Comparison of ENCODE assay signal across 8 mouse cellular contexts in the genomic region with DNA sequence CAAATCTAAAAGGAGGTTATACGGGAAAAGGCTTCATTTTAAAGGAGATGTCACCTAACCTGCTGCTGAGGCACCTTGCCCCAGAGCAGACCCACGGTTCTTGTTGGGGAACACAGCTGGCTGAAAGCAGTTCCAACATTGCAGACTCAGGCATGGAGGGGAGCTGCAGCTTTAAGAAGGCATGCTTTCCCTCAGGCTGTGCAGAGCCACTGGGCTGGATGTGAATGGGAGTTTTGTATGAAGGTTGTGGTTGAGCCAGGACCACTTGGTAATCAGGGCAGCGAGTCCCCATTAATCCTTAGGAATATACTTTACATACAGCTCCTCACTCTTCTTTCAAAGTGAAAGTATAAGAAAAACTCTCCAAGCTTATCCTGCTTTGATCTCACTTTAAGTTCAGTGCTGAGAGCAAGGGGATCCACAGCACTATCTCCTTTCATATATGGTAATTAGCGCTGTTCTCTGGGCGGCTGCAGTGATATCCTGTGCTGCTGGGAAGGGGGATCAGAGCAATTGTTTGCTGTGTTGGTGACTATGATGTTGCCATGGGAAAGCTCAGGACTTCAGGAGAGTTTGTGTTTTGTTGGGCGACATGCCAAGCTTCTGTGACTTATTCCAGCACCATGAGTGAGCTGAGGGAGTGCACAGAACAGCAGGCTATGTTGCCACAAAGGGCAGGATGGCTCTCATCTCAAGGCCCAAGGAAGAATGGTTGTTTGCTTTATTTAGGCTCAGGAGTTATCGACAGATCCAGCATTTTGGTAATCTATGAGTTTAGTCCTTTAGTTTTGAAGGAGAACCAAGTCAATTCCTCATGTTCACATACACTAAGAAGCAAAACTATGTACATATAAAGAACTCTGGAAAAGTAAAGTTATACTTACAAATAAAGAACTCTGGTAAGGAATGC. TPM values are rescaled to one million over a fixed set of nuclear protein-coding genes. Genes with fewer than 3 reads are reported as not detected.
DNase-seq lines count a peak whose midpoint lies in the region; ATAC-seq and TF ChIP-seq lines count a peak whose summit lies in the region.

No protein-coding gene starts in this region.

- TF ChIP-seq RAD21 in MEL (IDR thresholded peaks at IDR 0.05; ENCODE audit: low read depth, low read length), result no peak

- 40% methylated on average over 7 of the region's 7 CpGs for WGBS in cerebellum, adult 2 months
- WGBS in forebrain, embryonic 16.5 days, result 3% methylated on average over 7 of the region's 7 CpGs
- 23% methylated on average over 7 of the region's 7 CpGs for WGBS in lung, embryonic 14.5 days

- TF ChIP-seq EP300 in MEL (IDR thresholded peaks at IDR 0.05; ENCODE audit: low read depth in 1 of 2, low read length in 2 of 2), result no peak

- H3K4me3 ChIP-seq in MEL (ENCODE audit: control insufficient read depth in 1 of 2, insufficient read depth in 1 of 2, low read depth in 2 of 2, low read length in 2 of 2), result no peak overlapping the region
- no peak overlapping the region for H3K4me3 ChIP-seq in cerebellum, adult 2 months (replicated peaks; ENCODE audit: insufficient read depth, low read depth, low read length)
- H3K4me3 ChIP-seq in forebrain, embryonic 16.5 days (replicated peaks; ENCODE audit: low read length), result no peak overlapping the region
- H3K4me3 ChIP-seq in lung, embryonic 14.5 days (ENCODE audit: low read depth, low read length), result no peak overlapping the region; the same call in 1 of the 2 replicates

- TF ChIP-seq CTCF in MEL (IDR thresholded peaks at IDR 0.05 in 2 of 3, conservative IDR thresholded peaks at IDR 0.05 in 1 of 3; ENCODE audit: control insufficient read depth in 1 of 3, insufficient read depth in 1 of 3, low read depth in 2 of 3, low read length in 3 of 3, poor library complexity in 1 of 3, severe bottlenecking in 1 of 3), result no peak
- TF ChIP-seq CTCF in cerebellum, adult 2 months (IDR thresholded peaks at IDR 0.05; ENCODE audit: borderline replicate concordance, insufficient read depth, low read depth, low read length), result no peak
- no peak for TF ChIP-seq CTCF in lung, embryonic 14.5 days (IDR thresholded peaks at IDR 0.05; ENCODE audit: low read depth)

- intact Hi-C loops in heart, postnatal 36 days (cut with DNase I), result no loop called here

- no peaks in the 10 kb centered on the region for H3K36me3 ChIP-seq in MEL (ENCODE audit: control insufficient read depth in 1 of 2, insufficient read depth in 2 of 2, low read length in 2 of 2)
- H3K36me3 ChIP-seq in forebrain, embryonic 16.5 days (ENCODE audit: control insufficient read depth, insufficient read depth), result no peaks in the 10 kb centered on the region
- no peaks in the 10 kb centered on the region for H3K36me3 ChIP-seq in lung, embryonic 14.5 days (ENCODE audit: insufficient read depth)

- peak; percentile 32 for DNase-seq in MEL (ENCODE audit: low read depth, low spot score)
- peak; percentile 25 to 34 for DNase-seq in cerebellum, adult 2 months
- DNase-seq in heart, postnatal 36 days, result peak; percentile 74 to 75
- DNase-seq in kidney, postnatal 4 days, result peak; percentile 79 to 86
- peak; percentile 92 for DNase-seq in lung, embryonic 14.5 days
- peak; percentile 46 for DNase-seq in ovary, postnatal 14 days (ENCODE audit: low spot score)

- no peak overlapping the region for H3K9ac ChIP-seq in MEL (ENCODE audit: control insufficient read depth, low read depth, low read length, poor library complexity, severe bottlenecking)
- 0 out of 2 replicates have a peak overlapping the region, but pooled peaks have one; percentile 15 for H3K9ac ChIP-seq in forebrain, embryonic 16.5 days (replicated peaks; ENCODE audit: low read depth, low read length)
- peak overlapping the region; percentile 27; the same call in 1 of the 2 replicates for H3K9ac ChIP-seq in lung, embryonic 14.5 days

- H3K27me3 ChIP-seq in MEL (ENCODE audit: control insufficient read depth in 1 of 2, insufficient read depth in 2 of 2, low read length in 2 of 2), result no peaks in the 10 kb centered on the region
- no peaks in the 10 kb centered on the region; the same call in 1 of the 2 replicates for H3K27me3 ChIP-seq in cerebellum, adult 2 months (ENCODE audit: control insufficient read depth, insufficient read depth, low read length)
- no peaks in the 10 kb centered on the region for H3K27me3 ChIP-seq in forebrain, embryonic 16.5 days (replicated peaks; ENCODE audit: control insufficient read depth, insufficient read depth, low read length)
- H3K27me3 ChIP-seq in lung, embryonic 14.5 days (ENCODE audit: insufficient read depth, low read length), result no peaks in the 10 kb centered on the region

- no peaks in the 10 kb centered on the region for H3K9me3 ChIP-seq in MEL (replicated peaks; ENCODE audit: insufficient read depth, low read length)
- no peaks in the 10 kb centered on the region for H3K9me3 ChIP-seq in forebrain, embryonic 16.5 days (ENCODE audit: control insufficient read depth, low read length)
- no peaks in the 10 kb centered on the region for H3K9me3 ChIP-seq in lung, embryonic 14.5 days (ENCODE audit: low read depth, low read length)

- ATAC-seq in forebrain, embryonic 16.5 days, result peak; percentile 96
- peak; percentile 94 for ATAC-seq in lung, embryonic 14.5 days (ENCODE audit: insufficient read depth)
- no peak for ATAC-seq in monocyte, adult 5-6 weeks (replicated peaks; ENCODE audit: insufficient number of reproducible peaks, low FRiP score, low TSS enrichment, poor library complexity, severe bottlenecking)

- peak overlapping the region; percentile 30 for H3K4me2 ChIP-seq in forebrain, embryonic 16.5 days (ENCODE audit: low read length)
- H3K4me2 ChIP-seq in lung, embryonic 14.5 days, result peak overlapping the region; percentile 41

- no peaks in the 10 kb centered on the region for H3K79me2 ChIP-seq in MEL (ENCODE audit: control insufficient read depth, insufficient read depth, low read length, poor library complexity)

- 0 out of 4 replicates have a peak, but pooled peaks cover 0 to 2% of the 10 kb centered on the region in 2 experiments for H3K4me1 ChIP-seq in MEL (ENCODE audit: control insufficient read depth in 1 of 2, insufficient read depth in 2 of 2, low read length in 2 of 2)
- H3K4me1 ChIP-seq in cerebellum, adult 2 months (ENCODE audit: control insufficient read depth, insufficient read depth, low read length), result peaks cover 6% of the 10 kb centered on the region
- H3K4me1 ChIP-seq in forebrain, embryonic 16.5 days (replicated peaks; ENCODE audit: control insufficient read depth, insufficient read depth, low read length), result peaks cover 17% of the 10 kb centered on the region
- H3K4me1 ChIP-seq in lung, embryonic 14.5 days (ENCODE audit: insufficient read depth), result peaks cover 17% of the 10 kb centered on the region

- no peak for TF ChIP-seq POLR2A in MEL (IDR thresholded peaks at IDR 0.05; ENCODE audit: control insufficient read depth in 1 of 2, insufficient read depth in 1 of 2, low read depth in 1 of 2, low read length in 2 of 2, poor library complexity in 1 of 2)
- no peak for TF ChIP-seq POLR2A in cerebellum, adult 2 months (IDR thresholded peaks at IDR 0.05; ENCODE audit: borderline replicate concordance, insufficient read depth, low read length)

- H3K27ac ChIP-seq in MEL (ENCODE audit: control insufficient read depth, low read depth, low read length), result no peak overlapping the region
- H3K27ac ChIP-seq in cerebellum, adult 2 months (ENCODE audit: insufficient read depth, low read length), result peak overlapping the region; percentile 19; the same call in 1 of the 2 replicates
- peak overlapping the region; percentile 69 for H3K27ac ChIP-seq in forebrain, embryonic 16.5 days (ENCODE audit: low read length)
- peak overlapping the region; percentile 82 for H3K27ac ChIP-seq in lung, embryonic 14.5 days (ENCODE audit: low read depth)

TF ChIP-seq in MEL, 35 proteins besides CTCF, POLR2A, EP300 and RAD21:
- no peak for TF ChIP-seq CHD2 (IDR thresholded peaks at IDR 0.05; ENCODE audit: low read length)
- no peak for TF ChIP-seq UBTF (IDR thresholded peaks at IDR 0.05; ENCODE audit: borderline replicate concordance, insufficient read depth, low read depth, low read length)
- TF ChIP-seq ELF1 (IDR thresholded peaks at IDR 0.05; ENCODE audit: low read depth, low read length), result no peak
- no peak for TF ChIP-seq MEF2A (IDR thresholded peaks at IDR 0.05; ENCODE audit: extremely low read depth, insufficient replicate concordance, low read depth, low read length, poor library complexity, severe bottlenecking)
- no peak for TF ChIP-seq SIN3A (IDR thresholded peaks at IDR 0.05; ENCODE audit: low read length)
- TF ChIP-seq HCFC1 (IDR thresholded peaks at IDR 0.05; ENCODE audit: low read depth, low read length), result no peak
- TF ChIP-seq E2F4 (IDR thresholded peaks at IDR 0.05; ENCODE audit: borderline replicate concordance, low read depth, low read length), result no peak
- no peak for TF ChIP-seq MYC (IDR thresholded peaks at IDR 0.05; ENCODE audit: low read depth, low read length)
- no peak for TF ChIP-seq MAZ (IDR thresholded peaks at IDR 0.05; ENCODE audit: low read depth, low read length)
- TF ChIP-seq KAT2A (conservative IDR thresholded peaks at IDR 0.05; ENCODE audit: low read depth, low read length), result no peak
- TF ChIP-seq ZC3H11A (IDR thresholded peaks at IDR 0.05; ENCODE audit: low read depth, low read length), result no peak
- TF ChIP-seq MAX (IDR thresholded peaks at IDR 0.05; ENCODE audit: low read length), result no peak
- no peak for TF ChIP-seq POLR2AphosphoS2 (IDR thresholded peaks at IDR 0.05; ENCODE audit: low read length)
- TF ChIP-seq MXI1 (IDR thresholded peaks at IDR 0.05; ENCODE audit: low read depth, low read length), result no peak
- TF ChIP-seq ETS1 (IDR thresholded peaks at IDR 0.05; ENCODE audit: low read depth, low read length), result no peak
- no peak for TF ChIP-seq NRF1 (IDR thresholded peaks at IDR 0.05; ENCODE audit: insufficient read depth, low read depth, low read length, poor library complexity, severe bottlenecking)
- TF ChIP-seq MYB (IDR thresholded peaks at IDR 0.05; ENCODE audit: low read depth, low read length), result no peak
- no peak for TF ChIP-seq TBP (IDR thresholded peaks at IDR 0.05; ENCODE audit: low read depth, low read length)
- no peak for TF ChIP-seq POLR2AphosphoS5 (IDR thresholded peaks at IDR 0.05; ENCODE audit: borderline replicate concordance, low read depth, low read length)
- no peak for TF ChIP-seq ZNF384 (IDR thresholded peaks at IDR 0.05; ENCODE audit: low read depth, low read length)

RNA-seq across cellular contexts. Expression of gene Gm17571, which starts 21.3 kb away (rescaled TPM):
- not detected in 2 replicates for total RNA-seq in MEL (2012; rRNA removed)
- not detected for polyA plus RNA-seq in MEL (2012; ENCODE audit: insufficient read depth in 1 of 2, insufficient read length in 2 of 2, low read depth in 1 of 2, low replicate concordance in 2 of 2, missing spikeins in 1 of 2)
- polyA plus RNA-seq in cerebellum, adult 2 months (2012; rRNA removed), result not detected in 2 replicates
- polyA plus RNA-seq in forebrain, embryonic 16.5 days (2015; fragmentation: Nextera tagmentation; extraction: Ambion mirVana), result not detected in 2 replicates
- total RNA-seq in heart, postnatal 36 days (2021), result not detected
- not detected in 2 replicates for polyA plus RNA-seq in lung, embryonic 14.5 days (2014; fragmentation: Nextera tagmentation; extraction: Ambion mirVana)
- total RNA-seq in monocyte, adult 5-6 weeks (2017), result not detected in 3 replicates

Comparison
In these comparisons a context has a peak if more than half of its experiments do, and no peak if none do; other contexts are left out.
1. DNase-seq: peak in every context shown above with its lines; median percentile 92 in lung, embryonic 14.5 days; 82 in kidney, postnatal 4 days; 74 in heart, postnatal 36 days; 46 in ovary, postnatal 14 days; 32 in MEL; 30 in cerebellum, adult 2 months.